Mouse (Mus musculus) G1E (cell line): ENCODE measurements at regions not wholly inside any gene's neighbourhood (a gene's known extent, or its start where the extent isn't known, plus 50 kb on each side); places are given as distances from the start of the nearest gene placed in this dataset.

Source experiments
- ATAC-seq: 2 replicates; pipeline ENCODE4 v1.8.0; 2016; ENCODE audit warnings: mild to moderate bottlenecking; ENCODE audit not compliant: insufficient number of reproducible peaks, poor library complexity, low FRiP score, severe bottlenecking; ENCODE audit errors: extremely low read depth
- DNase-seq: peaks from one replicate; pipeline ENCODE4 v3.0.0; 2012; ENCODE audit warnings: low spot score
- H3K27me3 ChIP-seq: 2 replicates; pipeline ENCODE4 v1.6.1; 2012; ENCODE audit warnings: mild to moderate bottlenecking, low read length, inconsistent platforms; ENCODE audit not compliant: insufficient read depth
- H3K36me3 ChIP-seq: replicated peaks from 2 replicates; pipeline ENCODE3; 2012; ENCODE audit warnings: mild to moderate bottlenecking, inconsistent platforms
- H3K4me1 ChIP-seq: 2 replicates; pipeline ENCODE4 v1.6.1; 2012; ENCODE audit warnings: low read depth, low read length, inconsistent platforms, mixed read lengths; ENCODE audit not compliant: insufficient read depth
- H3K4me3 ChIP-seq: 2 replicates; pipeline ENCODE4 v1.5.1; 2012; ENCODE audit warnings: low read depth, mild to moderate bottlenecking, inconsistent platforms, low read length, moderate library complexity, mixed read lengths
- H3K9me3 ChIP-seq: replicated peaks from 2 replicates; pipeline ENCODE4 v1.6.1; 2012; ENCODE audit warnings: inconsistent platforms
- CTCF ChIP-seq: IDR thresholded peaks from 2 replicates; pipeline ENCODE4 v1.5.1; 2012; ENCODE audit warnings: low read depth, low read length, inconsistent platforms, mixed read lengths
- GATA1 ChIP-seq: IDR thresholded peaks from 2 replicates; pipeline ENCODE4 v1.6.1; 2012; ENCODE audit warnings: borderline replicate concordance, low read length, inconsistent platforms, mixed read lengths
- GATA2 ChIP-seq: IDR thresholded peaks from 2 replicates; pipeline ENCODE4 v1.6.1; 2012; ENCODE audit warnings: low read depth, low read length, inconsistent platforms, borderline replicate concordance
- POLR2AphosphoS5 ChIP-seq: IDR thresholded peaks from 2 replicates; pipeline ENCODE4 v1.6.1; 2012; ENCODE audit warnings: low read depth, low read length, inconsistent platforms; ENCODE audit not compliant: insufficient replicate concordance
- TAL1 ChIP-seq: conservative IDR thresholded peaks from 2 replicates; pipeline ENCODE4 v1.6.1; 2012; ENCODE audit warnings: low read depth, low read length, inconsistent platforms, mixed read lengths

- no peaks in the 10 kb centered on the region for H3K27me3 ChIP-seq
- TF ChIP-seq GATA2 (no peak), GATA1 (no peak), POLR2AphosphoS5 (no peak), CTCF (no peak), TAL1 (no peak)
- DNase-seq (no peak), ATAC-seq (no peak)
- no peak overlapping the region for H3K4me3 ChIP-seq
- H3K4me1 ChIP-seq = no peaks in the 10 kb centered on the region
- peaks cover 63% of the 10 kb centered on the region for H3K9me3 ChIP-seq
- no peaks in the 10 kb centered on the region for H3K36me3 ChIP-seq
These were observed 212.1 kb downstream of the Cbln1 start for GRCm38 (mm10) chr8:87260305-87260704.

- DNase-seq (no peak), ATAC-seq (no peak)
- Histone ChIP-seq H3K36me3 (no peaks in the 10 kb centered on the region), H3K4me1 (no peaks in the 10 kb centered on the region), H3K9me3 (peaks cover 36% of the 10 kb centered on the region), H3K27me3 (no peaks in the 10 kb centered on the region), H3K4me3 (no peak overlapping the region)
- no peak for TF ChIP-seq GATA1
- TF ChIP-seq TAL1 = no peak
- no peak for TF ChIP-seq POLR2AphosphoS5
- no peak for TF ChIP-seq CTCF
- no peak for TF ChIP-seq GATA2
These were observed 229.7 kb downstream of the Cbln1 start for GRCm38 (mm10) chr8:87242681-87243080.

- ATAC-seq (no peak), DNase-seq (no peak)
- Histone ChIP-seq H3K4me1 (no peaks in the 10 kb centered on the region), H3K36me3 (no peaks in the 10 kb centered on the region), H3K9me3 (peaks cover 73% of the 10 kb centered on the region), H3K27me3 (no peaks in the 10 kb centered on the region), H3K4me3 (no peak overlapping the region)
- no peak for TF ChIP-seq POLR2AphosphoS5
- no peak for TF ChIP-seq CTCF
- TF ChIP-seq TAL1 = no peak
- TF ChIP-seq GATA1 = no peak
- no peak for TF ChIP-seq GATA2
These were observed 235.2 kb downstream of the Cbln1 start for GRCm38 (mm10) chr8:87237181-87237580.

GRCm38 (mm10) chr8:87236438-87236837, 236.0 kb downstream of the Cbln1 start:
- no peaks in the 10 kb centered on the region for H3K4me1 ChIP-seq
- no peak for DNase-seq
- no peaks in the 10 kb centered on the region for H3K27me3 ChIP-seq
- TF ChIP-seq POLR2AphosphoS5 = no peak
- TF ChIP-seq TAL1 = no peak
- no peak for TF ChIP-seq GATA1
- no peak for TF ChIP-seq CTCF
- no peak for TF ChIP-seq GATA2
- no peak for ATAC-seq
- no peaks in the 10 kb centered on the region for H3K36me3 ChIP-seq
- H3K9me3 ChIP-seq = peaks cover 74% of the 10 kb centered on the region
- H3K4me3 ChIP-seq = no peak overlapping the region

- no peak for ATAC-seq
These were observed 236.9 kb downstream of the Cbln1 start for GRCm38 (mm10) chr8:87235341-87236075.

GRCm38 (mm10) chr8:87234336-87234735, 238.1 kb downstream of the Cbln1 start:
- Histone ChIP-seq H3K27me3 (no peaks in the 10 kb centered on the region), H3K36me3 (no peaks in the 10 kb centered on the region), H3K4me3 (no peak overlapping the region), H3K9me3 (peaks cover 83% of the 10 kb centered on the region), H3K4me1 (no peaks in the 10 kb centered on the region)
- DNase-seq = no peak
- no peak for ATAC-seq
- TF ChIP-seq TAL1 (no peak), GATA2 (no peak), CTCF (no peak), POLR2AphosphoS5 (no peak), GATA1 (no peak)

More at GRCm38 (mm10) chr8:87235341-87236075, 236.9 kb downstream of the Cbln1 start:
- H3K4me3 ChIP-seq = no peak overlapping the region
- H3K36me3 ChIP-seq = no peaks in the 10 kb centered on the region
- no peaks in the 10 kb centered on the region for H3K4me1 ChIP-seq
- peaks cover 72% of the 10 kb centered on the region for H3K9me3 ChIP-seq
- no peak for TF ChIP-seq POLR2AphosphoS5
- TF ChIP-seq TAL1 = no peak
- TF ChIP-seq GATA2 = no peak
- TF ChIP-seq CTCF = no peak
- TF ChIP-seq GATA1 = no peak
- H3K27me3 ChIP-seq = no peaks in the 10 kb centered on the region
- no peak for DNase-seq

- ATAC-seq (no peak), DNase-seq (no peak)
- H3K4me3 ChIP-seq = no peak overlapping the region
These were observed 238.5 kb downstream of the Cbln1 start for GRCm38 (mm10) chr8:87233805-87234331.

More at GRCm38 (mm10) chr8:87233805-87234331, 238.5 kb downstream of the Cbln1 start:
- TF ChIP-seq TAL1 = no peak
- no peak for TF ChIP-seq GATA2
- no peak for TF ChIP-seq CTCF
- Histone ChIP-seq H3K9me3 (peaks cover 87% of the 10 kb centered on the region), H3K4me1 (no peaks in the 10 kb centered on the region; the same call in 1 of the 2 replicates), H3K36me3 (no peaks in the 10 kb centered on the region), H3K27me3 (no peaks in the 10 kb centered on the region)
